Mouse (Mus musculus) macrophage (primary cell): Measurements from ENCODE around the gene Sergef. TPM values are rescaled to one million over a fixed set of nuclear protein-coding genes. Genes with fewer than 3 reads are reported as not detected.

Experiments used
- H3K27ac ChIP-seq: fragments of 350-480 bp; formaldehyde crosslinking; 2 replicates; pipeline ENCODE4 v1.9.0; 2021
- H3K36me3 ChIP-seq: fragments of 350-480 bp; formaldehyde crosslinking; 2 replicates; pipeline ENCODE4 v1.9.0; 2021; ENCODE audit errors: inconsistent target
- H3K4me3 ChIP-seq: fragments of 350-480 bp; formaldehyde crosslinking; 2 replicates; pipeline ENCODE4 v1.9.0; 2021; ENCODE audit errors: inconsistent target
- H3K79me2 ChIP-seq: fragments of 350-480 bp; formaldehyde crosslinking; 2 replicates; pipeline ENCODE4 v1.9.0; 2021; ENCODE audit errors: inconsistent target
- WGBS: methylation state at CpG from one replicate; pipeline ENCODE4 v1.1.7; 2026; ENCODE audit warnings: inconsistent platforms; ENCODE audit not compliant: missing documents; 5-methylcytosine and 5-hydroxymethylcytosine counted together
- polyA plus RNA-seq: library from polyadenylated mRNA; stranded (reverse); fragments of 250-400 nt; gene quantifications from 3 replicates; pipeline ENCODE4 v1.2.4, GENCODE M21; 2018; ENCODE audit warnings: inconsistent platforms

Gene Sergef
- polyA plus RNA-seq, 1 experiment from 2014 or later = 7.7 TPM

- no peaks in the 10 kb centered on the region for H3K79me2 ChIP-seq
- 91% methylated on average over 8 of the region's 8 CpGs for WGBS
- no peak overlapping the region for H3K4me3 ChIP-seq
- no peaks in the 10 kb centered on the region for H3K36me3 ChIP-seq
- no peak overlapping the region for H3K27ac ChIP-seq
Measured at GRCm38 (mm10) chr7:46462287-46462686, 177.3 kb downstream of the Sergef start.

GRCm38 (mm10) chr7:46459605-46460245 lies 179.9 kb downstream of the Sergef start:
- 96% methylated on average over 9 of the region's 9 CpGs for WGBS
- no peak overlapping the region for H3K4me3 ChIP-seq
- H3K27ac ChIP-seq = no peak overlapping the region
- no peaks in the 10 kb centered on the region for H3K36me3 ChIP-seq
- H3K79me2 ChIP-seq = no peaks in the 10 kb centered on the region

- H3K4me3 ChIP-seq = no peak overlapping the region
- no peaks in the 10 kb centered on the region for H3K36me3 ChIP-seq
- H3K79me2 ChIP-seq = no peaks in the 10 kb centered on the region
- no peak overlapping the region for H3K27ac ChIP-seq
- WGBS = 100% methylated on average over 2 of the region's 2 CpGs
Measured at GRCm38 (mm10) chr7:46459200-46459599, 180.4 kb downstream of the Sergef start.

- no peak overlapping the region for H3K4me3 ChIP-seq
- H3K27ac ChIP-seq = no peak overlapping the region
- H3K36me3 ChIP-seq = no peaks in the 10 kb centered on the region
- 100% methylated on average over 3 of the region's 3 CpGs for WGBS
- no peaks in the 10 kb centered on the region for H3K79me2 ChIP-seq
Measured at GRCm38 (mm10) chr7:46457889-46458288, 181.7 kb downstream of the Sergef start.

- H3K27ac ChIP-seq = no peak overlapping the region
- no peak overlapping the region for H3K4me3 ChIP-seq
- no peaks in the 10 kb centered on the region for H3K36me3 ChIP-seq
- WGBS = 89% methylated on average over 10 of the region's 10 CpGs
- no peaks in the 10 kb centered on the region for H3K79me2 ChIP-seq
Measured at GRCm38 (mm10) chr7:46453930-46454679, 185.5 kb downstream of the Sergef start.

- Histone ChIP-seq H3K27ac (no peak overlapping the region), H3K4me3 (no peak overlapping the region), H3K79me2 (no peaks in the 10 kb centered on the region), H3K36me3 (no peaks in the 10 kb centered on the region)
- 84% methylated on average over 6 of the region's 6 CpGs for WGBS
Measured at GRCm38 (mm10) chr7:46448922-46449645, 190.5 kb downstream of the Sergef start.

- Histone ChIP-seq H3K36me3 (no peaks in the 10 kb centered on the region), H3K4me3 (no peak overlapping the region), H3K79me2 (no peaks in the 10 kb centered on the region), H3K27ac (no peak overlapping the region)
- WGBS = 84% methylated on average over 8 of the region's 9 CpGs
Measured at GRCm38 (mm10) chr7:46447473-46448165, 192.0 kb downstream of the Sergef start.

GRCm38 (mm10) chr7:46445896-46446295 lies 193.7 kb downstream of the Sergef start:
- Histone ChIP-seq H3K27ac (no peak overlapping the region), H3K36me3 (no peaks in the 10 kb centered on the region), H3K4me3 (no peak overlapping the region), H3K79me2 (no peaks in the 10 kb centered on the region)
- WGBS = 40% methylated on average over 6 of the region's 6 CpGs

- 91% methylated on average over 10 of the region's 10 CpGs for whole genome bisulfite sequencing
- Histone ChIP-seq H3K36me3 (no peaks in the 10 kb centered on the region), H3K27ac (no peak overlapping the region), H3K4me3 (no peak overlapping the region), H3K79me2 (no peaks in the 10 kb centered on the region)
Measured at GRCm38 (mm10) chr7:46443163-46443562, 196.4 kb downstream of the Sergef start.

GRCm38 (mm10) chr7:46438537-46439141 lies 201.0 kb downstream of the Sergef start:
- 39% methylated on average over 9 of the region's 9 CpGs for WGBS
- no peak overlapping the region for H3K4me3 ChIP-seq

GRCm38 (mm10) chr7:46435833-46436232 lies 203.8 kb downstream of the Sergef start:
- no peaks in the 10 kb centered on the region for H3K36me3 ChIP-seq
- WGBS = 85% methylated on average over 5 of the region's 5 CpGs
- H3K79me2 ChIP-seq = no peaks in the 10 kb centered on the region

More at GRCm38 (mm10) chr7:46438537-46439141, 201.0 kb downstream of the Sergef start:
- Histone ChIP-seq H3K36me3 (no peaks in the 10 kb centered on the region), H3K27ac (no peak overlapping the region), H3K79me2 (no peaks in the 10 kb centered on the region)

GRCm38 (mm10) chr7:46433874-46434273 lies 205.7 kb downstream of the Sergef start:
- Histone ChIP-seq H3K36me3 (no peaks in the 10 kb centered on the region), H3K27ac (no peak overlapping the region), H3K4me3 (no peak overlapping the region), H3K79me2 (no peaks in the 10 kb centered on the region)
- WGBS = 85% methylated on average over 5 of the region's 5 CpGs

More at GRCm38 (mm10) chr7:46435833-46436232, 203.8 kb downstream of the Sergef start:
- H3K27ac ChIP-seq = no peak overlapping the region
- no peak overlapping the region for H3K4me3 ChIP-seq

- Histone ChIP-seq H3K27ac (no peak overlapping the region), H3K79me2 (no peaks in the 10 kb centered on the region), H3K4me3 (no peak overlapping the region), H3K36me3 (no peaks in the 10 kb centered on the region)
- 86% methylated on average over 4 of the region's 4 CpGs for WGBS
Measured at GRCm38 (mm10) chr7:46425012-46425411, 214.6 kb downstream of the Sergef start.

GRCm38 (mm10) chr7:46423951-46424350 lies 215.7 kb downstream of the Sergef start:
- H3K27ac ChIP-seq = no peak overlapping the region
- no peaks in the 10 kb centered on the region for H3K79me2 ChIP-seq
- no peak overlapping the region for H3K4me3 ChIP-seq
- H3K36me3 ChIP-seq = no peaks in the 10 kb centered on the region
- 69% methylated on average over 3 of the region's 3 CpGs for WGBS
